Mouse (Mus musculus) left cerebral cortex, adult 11 months (tissue): ENCODE results near the gene Tcstv3.
"Not testable (repeated sequence)": the region's sequence is repeated elsewhere in the genome, so short reads cannot be mapped to it uniquely, and the experiment has no call there.

Experiments
- DNase-seq: peaks from one replicate; pipeline ENCODE4 v3.0.0; 2022; ENCODE audit warnings: low spot score

Gene Tcstv3

GRCm38 (mm10) chr13:120316578-120316977, at the start of gene Tcstv3:
Tcstv3 (plus strand) TSS chr13:120316878.
- not testable (repeated sequence) for DNase-seq

GRCm38 (mm10) chr13:120277837-120278236, 38.8 kb upstream of the Tcstv3 start:
- DNase-seq = not testable (repeated sequence)

- DNase-seq = no peak
Measured at GRCm38 (mm10) chr13:120278784-120279183, 37.9 kb upstream of the Tcstv3 start.

GRCm38 (mm10) chr13:120299324-120299894, 17.3 kb upstream of the Tcstv3 start:
- DNase-seq = no peak

- no peak for DNase-seq
Measured at GRCm38 (mm10) chr13:120299991-120300442, 16.7 kb upstream of the Tcstv3 start, which contains the start of gene BC147527. BC147527 (plus strand) TSS chr13:120300392.

- DNase-seq = no peak
Measured at GRCm38 (mm10) chr13:120300853-120301252, 15.8 kb upstream of the Tcstv3 start.

- no peak for DNase-seq
Measured at GRCm38 (mm10) chr13:120310749-120311148, 5.9 kb upstream of the Tcstv3 start.

- no peak for DNase-seq
Measured at GRCm38 (mm10) chr13:120313584-120313983, 3.1 kb upstream of the Tcstv3 start.

- DNase-seq = no peak
Measured at GRCm38 (mm10) chr13:120320183-120320582, 3.5 kb downstream of the Tcstv3 start.

- DNase-seq = no peak
Measured at GRCm38 (mm10) chr13:120320721-120321120, 4.0 kb downstream of the Tcstv3 start.
